Mouse (Mus musculus): ENCODE measurements around the gene Hsp90b1.
"Not testable (repeated sequence)": the region's sequence is repeated elsewhere in the genome, so short reads cannot be mapped to it uniquely, and the experiment has no call there.

The Hsp90b1 gene

DNA sequence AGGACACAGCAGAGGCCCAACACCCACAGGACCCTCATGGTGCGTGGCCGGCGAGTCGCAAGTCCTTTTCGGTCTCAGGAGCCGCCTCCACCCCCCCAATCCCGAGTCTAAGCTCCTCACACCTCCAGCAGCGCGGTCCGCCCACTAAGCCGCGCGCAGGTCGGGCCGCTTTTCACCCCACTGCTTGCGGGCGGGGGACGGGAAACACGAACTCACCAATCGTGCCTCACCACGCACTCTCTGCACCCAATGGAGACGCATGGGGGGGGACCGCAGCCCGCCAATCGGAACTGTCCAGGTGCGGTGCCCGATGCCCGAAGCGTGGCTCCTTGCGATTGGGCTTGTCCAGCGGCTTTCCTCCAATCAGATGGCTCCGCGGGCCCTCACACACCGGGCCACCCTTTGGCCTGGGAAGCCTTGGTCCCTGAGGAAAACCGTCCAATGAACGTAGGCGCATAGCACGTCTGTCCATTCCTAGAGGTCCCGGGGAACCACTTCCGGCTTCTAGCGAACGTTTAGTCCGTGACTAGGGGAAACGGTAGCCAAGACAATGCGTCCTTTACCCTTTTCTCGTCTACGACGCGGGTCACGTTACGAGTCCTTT lies at the start of gene Hsp90b1, which contains the start of gene Ttc41:
TSS of gene Hsp90b1 (minus strand) at position 192 of the 604 bp plus-strand sequence.
TSS of gene Ttc41 (plus strand) at position 494 of the 604 bp plus-strand sequence.
- DNase-seq (ENCODE audit: low read depth, low spot score), result peak; percentile 95

DNA sequence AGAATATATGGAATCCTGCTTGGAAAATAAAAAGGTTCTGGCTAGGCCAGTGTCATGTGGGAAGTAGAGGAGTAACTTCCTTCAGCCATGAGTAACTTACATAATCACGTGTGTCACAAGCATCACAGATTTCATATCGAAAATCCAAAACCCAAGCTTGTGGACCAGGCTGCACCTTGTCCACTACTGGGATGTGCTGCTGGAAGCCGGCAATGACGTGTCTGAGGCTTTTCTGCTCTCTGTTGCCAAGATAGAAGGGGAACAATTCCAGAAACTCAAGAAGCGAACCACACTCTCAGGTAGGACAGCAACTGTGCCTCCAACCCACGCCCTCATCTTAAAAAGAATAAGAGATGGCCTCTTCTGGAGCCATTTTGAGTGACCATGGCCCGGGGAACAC lies 39.0 kb upstream of the Hsp90b1 start:
- no peak for DNase-seq (ENCODE audit: low read depth, low spot score)

DNA sequence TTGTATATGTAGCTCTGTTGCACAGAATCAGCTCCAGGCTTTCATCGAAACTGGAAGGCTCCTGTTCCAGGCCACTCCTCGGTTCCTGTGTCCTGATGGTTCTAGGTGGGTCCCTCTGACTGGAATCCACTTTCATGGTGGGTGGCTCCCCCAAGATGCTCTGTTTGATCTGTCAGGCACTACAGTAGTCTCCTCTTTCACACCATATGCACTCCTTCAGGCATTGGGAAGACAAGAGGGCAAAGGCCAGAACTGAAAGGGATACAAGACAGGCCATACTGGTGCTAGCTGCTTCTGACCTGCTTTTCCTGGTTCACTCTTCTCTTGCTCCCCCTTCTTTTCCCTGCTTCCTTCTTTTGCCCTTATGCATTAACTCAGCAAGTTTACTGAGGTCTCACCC lies 37.6 kb upstream of the Hsp90b1 start:
- no peak for DNase-seq (ENCODE audit: low read depth, low spot score)

DNA sequence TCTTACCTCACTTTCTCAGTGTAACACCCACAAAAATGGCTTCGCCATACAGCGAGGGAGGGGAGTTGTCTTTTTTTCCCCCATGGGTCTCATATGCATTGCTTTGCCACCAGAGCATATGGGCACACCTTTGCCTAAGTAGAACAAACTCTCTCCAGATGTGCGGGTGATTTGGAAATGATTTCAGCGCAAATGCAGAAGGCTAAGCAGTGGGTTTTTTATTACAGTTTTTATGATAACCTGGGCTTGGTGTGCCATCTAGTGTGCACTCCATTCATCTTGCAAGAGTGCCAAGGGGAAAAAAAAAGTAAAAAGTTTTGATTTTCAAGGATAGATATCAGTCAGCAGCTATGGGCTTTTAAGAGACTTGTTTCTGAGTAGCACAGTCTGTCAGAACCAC lies 29.7 kb upstream of the Hsp90b1 start:
- no peak for DNase-seq (ENCODE audit: low read depth, low spot score)

DNA sequence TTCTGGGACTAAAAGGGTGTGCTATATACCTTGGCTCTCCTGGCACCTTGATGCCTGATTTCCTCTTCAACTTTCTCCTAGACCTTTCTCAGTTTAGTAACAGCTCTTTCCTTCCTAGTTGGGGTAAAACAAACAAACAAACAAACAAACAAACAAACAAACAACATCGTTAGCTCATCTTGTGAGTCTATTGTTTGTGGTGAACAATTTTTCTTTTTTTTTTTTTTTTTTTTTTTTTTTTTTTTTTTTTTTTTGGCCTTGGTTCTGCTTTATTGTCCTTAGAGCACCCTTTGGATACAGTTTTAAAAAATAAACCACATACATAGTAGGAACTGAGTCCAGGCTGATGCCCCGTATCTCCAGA lies 26.2 kb upstream of the Hsp90b1 start:
- DNase-seq (ENCODE audit: low read depth, low spot score), result no peak

DNA sequence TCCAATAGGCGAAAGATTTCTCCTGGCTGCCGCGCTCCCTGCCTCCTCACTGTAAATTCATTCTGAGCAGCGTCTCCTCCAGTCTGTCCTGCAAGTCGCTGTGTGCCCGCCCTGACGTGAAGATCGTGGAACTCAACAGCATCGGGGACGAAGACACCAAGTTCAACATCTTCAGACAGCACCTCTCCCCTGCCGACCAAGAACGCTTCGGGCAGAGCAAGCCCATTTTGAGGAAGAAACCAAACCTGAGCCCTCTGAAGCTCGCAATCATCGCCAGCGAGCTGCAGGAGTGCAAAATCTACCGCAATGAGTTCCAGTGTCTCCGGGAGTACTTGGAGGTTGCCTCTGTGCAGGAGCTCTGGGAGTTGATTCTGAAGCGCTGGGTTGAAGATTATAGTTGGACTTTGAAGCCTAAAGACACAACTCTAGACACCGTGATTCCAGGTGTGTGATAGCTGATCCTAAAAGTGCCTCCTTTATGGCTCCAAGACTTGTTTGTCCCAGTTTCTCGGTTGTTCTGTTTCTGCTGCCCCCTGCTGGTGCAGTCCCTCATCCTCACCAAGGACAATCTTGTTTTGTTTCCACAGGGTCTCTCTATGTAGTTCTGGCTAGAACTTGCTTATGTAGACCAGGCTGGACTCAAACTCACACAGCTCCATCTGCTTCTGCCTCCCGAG lies 25.7 kb upstream of the Hsp90b1 start:
- peak; percentile 48 for DNase-seq (ENCODE audit: low read depth, low spot score)

DNA sequence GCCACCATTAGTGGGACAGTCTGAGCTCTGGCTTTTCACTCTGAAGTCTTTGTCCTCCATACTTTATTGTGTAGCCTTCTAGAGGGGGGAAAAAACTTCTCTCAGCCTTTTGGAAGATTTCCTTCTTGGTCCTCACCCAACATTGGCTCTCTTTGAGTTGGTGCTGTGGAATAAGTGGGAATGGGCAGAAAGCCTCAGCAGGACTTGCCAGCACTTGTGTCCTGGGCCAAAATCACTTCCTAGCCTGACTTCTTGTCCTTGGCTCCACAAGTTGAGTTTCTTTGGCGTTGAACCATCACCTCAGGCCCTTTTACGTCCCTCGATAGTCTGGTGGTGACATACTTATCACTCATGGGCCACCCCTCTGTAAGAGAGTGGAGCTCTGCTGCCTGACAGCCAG lies 22.9 kb upstream of the Hsp90b1 start:
- no peak for DNase-seq (ENCODE audit: low read depth, low spot score)

DNA sequence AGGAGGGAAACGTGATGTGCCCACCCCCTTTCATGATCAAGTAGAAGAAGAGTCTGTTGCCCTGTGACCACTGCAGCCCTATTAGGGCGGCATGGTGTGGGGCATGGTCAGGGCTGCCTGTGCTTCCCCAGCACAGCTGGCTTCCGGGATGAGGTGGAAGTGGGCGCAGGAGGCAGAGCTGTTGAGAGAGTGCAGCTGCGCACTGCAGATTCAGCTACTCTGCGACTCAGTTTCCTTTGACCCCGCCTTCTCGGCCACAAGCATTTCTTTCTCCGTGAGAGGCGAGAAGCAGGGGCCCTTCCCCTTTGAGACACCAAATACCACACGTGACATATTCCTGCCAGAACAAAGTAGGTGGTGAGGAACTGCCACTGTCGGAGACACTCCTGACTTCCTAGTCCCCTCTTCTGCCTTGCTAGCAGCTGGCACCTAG lies 22.3 kb upstream of the Hsp90b1 start:
- DNase-seq (ENCODE audit: low read depth, low spot score), result no peak

DNA sequence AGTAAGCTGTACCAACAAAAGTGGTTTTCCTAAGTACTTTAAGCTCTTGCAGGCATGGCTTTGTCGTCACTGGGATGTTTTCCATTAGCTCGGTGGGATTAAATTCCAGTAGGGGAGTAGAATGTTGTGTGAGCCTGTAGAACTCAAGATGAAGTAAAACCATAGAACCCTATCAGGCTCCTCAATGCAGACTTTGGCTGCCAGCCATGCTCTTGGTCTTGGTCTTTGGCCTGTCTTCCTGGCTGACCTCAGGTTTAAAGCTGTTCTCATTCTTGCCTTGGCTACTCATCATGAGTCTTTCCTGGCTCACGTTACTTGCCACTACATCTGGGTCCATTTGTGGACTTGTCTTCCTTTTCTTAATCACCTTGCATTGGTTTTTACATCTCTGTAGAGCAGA lies 6.8 kb upstream of the Hsp90b1 start:
- no peak for DNase-seq (ENCODE audit: low read depth, low spot score)

DNA sequence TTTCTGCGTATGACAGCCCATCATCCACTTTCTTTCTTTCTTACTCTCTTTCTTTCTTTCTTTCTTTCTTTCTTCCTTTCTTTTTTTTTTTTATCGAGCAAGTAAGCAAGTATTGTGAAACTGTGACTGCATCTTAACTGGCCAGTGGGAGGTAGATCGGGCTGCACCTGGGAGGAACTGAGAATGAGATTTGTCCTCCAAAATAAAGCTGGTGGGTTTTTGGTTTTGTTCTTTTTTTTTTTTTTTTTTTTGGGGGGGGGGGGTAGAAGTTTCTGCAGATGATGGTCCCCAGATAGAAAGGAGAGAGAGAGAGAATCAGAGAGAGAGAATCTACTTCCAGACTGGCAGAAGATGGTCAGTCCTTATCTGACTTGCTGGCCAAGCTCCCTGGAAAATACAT lies 1.8 kb upstream of the Hsp90b1 start:
- DNase-seq (ENCODE audit: low read depth, low spot score), result no peak

DNA sequence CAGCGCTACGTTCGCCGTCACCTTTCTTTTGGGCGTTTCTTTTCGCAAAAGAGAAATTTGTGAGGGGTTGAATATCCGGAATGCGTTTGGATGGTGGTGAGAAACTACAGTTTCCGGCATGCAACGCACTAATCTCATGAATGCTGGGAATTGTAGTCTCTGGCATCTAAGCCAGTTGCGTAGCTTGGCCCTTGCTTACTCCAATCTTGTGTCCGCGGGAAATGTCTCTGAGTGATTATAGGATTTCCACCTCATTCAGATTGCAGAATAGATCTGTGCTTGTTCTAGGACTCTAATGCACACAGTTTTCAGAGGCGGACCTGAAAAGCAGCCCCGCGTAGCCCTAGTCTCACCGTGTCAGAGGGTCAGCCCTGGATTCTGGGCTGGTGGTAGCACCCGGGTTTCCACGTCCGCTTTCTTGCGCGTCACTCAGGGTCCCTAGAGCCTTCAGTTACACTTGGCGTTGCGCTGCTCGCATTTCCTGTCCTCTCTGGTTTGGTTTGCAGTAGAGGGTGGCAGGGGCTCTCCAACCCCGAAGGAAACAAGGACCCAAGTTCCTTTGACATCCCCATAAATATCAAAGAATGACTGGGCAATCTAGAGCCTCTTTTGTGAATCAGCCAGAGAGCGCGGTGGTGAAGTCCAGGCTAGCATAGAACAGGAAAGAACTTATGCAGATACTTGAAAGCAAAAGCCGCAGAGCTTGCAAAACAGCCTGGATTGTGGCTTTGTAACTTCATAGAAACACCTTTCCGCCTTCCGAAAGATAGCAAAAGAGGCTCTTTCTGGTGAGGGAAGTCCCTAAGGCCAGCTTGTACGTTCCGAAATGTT lies 828 bp upstream of the Hsp90b1 start:
- peak; percentile 88 for DNase-seq (ENCODE audit: low read depth, low spot score)

DNA sequence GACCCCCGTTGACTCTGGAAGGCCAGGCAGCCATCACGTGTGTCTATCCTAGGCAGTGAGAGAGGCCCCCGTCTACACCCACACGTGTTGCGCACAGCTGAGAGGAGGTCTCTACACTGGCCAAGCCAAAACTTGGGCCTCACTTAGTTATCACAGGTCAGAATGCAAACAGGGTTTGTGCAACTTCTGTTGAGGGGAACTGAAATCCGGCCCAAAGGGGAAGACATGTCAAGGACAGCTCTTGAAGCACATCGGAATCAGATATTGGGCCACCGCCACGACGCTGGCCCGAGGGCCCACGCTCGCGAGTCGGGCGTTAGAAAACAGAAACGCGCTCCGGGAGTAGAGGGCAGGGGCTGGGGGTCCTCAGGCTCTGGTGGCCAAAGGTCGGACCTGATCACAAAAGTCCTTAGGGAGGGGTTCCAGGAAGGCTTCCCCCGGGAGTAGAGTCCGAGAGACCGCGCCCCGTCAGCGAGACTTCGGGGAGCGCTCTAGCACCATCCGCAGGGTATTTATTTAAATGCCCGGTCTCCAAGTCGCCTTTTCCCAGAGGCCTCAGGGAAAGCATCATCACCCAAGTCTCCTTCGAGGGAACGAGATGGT lies 619 bp downstream of the Hsp90b1 start:
- peak; percentile 27 for DNase-seq (ENCODE audit: low read depth, low spot score)

DNA sequence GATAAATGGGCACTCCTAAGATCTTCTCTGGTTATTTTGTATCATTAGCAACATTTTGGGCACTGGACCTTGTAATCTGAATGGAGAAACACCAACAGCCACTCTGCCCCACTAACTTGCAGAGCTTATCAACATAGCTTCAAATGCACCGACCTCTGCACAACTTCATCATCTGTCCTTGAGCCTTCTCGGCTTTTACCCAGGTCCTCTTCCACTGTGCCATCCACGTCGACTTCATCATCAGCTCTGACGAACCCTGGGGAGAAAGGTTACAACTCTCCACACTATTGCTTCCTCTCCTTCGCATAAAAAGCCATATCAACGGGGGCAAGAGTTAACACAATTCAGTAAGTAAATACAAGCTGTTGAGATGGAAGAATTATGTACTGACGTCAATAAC lies 1.2 kb downstream of the Hsp90b1 start:
- no peak for DNase-seq (ENCODE audit: low read depth, low spot score)

DNA sequence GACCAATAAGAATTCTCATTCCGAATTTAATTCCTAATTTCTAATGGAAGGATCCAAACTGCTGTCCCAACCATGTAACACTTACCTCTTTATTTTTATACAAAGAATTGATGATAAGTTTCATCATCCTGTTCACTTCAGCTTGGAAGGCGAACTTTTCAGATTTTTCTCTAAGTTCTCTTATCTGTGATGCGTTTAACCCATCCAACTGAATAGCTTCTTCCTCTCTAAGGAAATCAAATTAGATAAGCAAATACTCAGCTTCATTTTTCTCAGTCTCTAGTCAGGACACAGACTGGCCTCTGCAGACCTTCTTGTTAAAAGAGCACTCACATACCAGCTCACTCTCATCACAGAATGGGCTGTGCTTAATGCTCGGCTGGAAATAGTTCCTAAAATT lies 1.9 kb downstream of the Hsp90b1 start:
- DNase-seq (ENCODE audit: low read depth, low spot score), result no peak

DNA sequence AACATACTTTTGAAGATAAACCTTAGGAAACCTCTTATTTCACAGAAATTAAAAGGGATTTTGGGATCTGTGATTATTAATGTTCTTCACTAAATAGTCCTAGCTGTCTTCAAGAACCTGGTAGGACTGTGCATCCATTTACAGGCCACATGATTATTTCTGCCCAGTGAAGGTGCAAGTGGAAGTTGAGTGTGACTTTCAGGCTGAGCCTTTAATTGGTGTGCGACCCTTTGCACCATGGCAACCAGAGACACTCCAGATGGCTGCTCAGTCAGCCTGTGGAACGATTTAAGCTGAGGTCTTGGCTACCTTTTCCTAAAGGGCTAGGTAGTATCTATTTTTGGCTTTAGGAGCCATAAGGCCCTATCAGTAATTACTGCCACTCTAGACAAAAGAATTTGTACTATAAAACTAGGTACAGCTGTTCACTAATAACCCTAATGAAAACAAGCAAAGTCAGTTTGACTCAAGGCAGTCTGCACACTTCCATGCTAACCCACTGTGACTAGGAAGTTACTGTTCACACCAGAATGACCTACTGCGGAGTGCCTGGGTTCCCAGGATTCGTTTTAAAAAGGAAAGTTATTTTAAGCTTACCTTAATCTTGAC lies 2.9 kb downstream of the Hsp90b1 start:
- DNase-seq (ENCODE audit: low read depth, low spot score), result no peak

DNA sequence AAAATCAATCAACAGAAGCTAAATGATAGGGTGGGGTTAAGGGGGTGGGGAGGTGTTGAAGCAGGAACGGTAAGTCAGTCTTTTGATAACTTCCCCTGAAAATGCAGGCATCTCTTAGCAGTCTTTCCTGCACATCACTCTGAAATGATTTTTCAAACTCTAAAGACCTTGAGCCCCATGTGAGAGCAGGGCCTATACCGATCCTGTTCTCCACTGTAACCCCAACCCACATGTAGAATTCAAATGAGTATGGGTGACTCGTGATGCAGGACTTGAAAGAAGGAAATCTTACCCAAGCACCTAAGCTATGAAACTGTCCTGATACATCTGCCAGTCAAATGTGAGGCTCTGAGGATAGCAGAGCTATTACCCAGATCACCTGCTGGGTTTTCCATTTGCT lies 4.3 kb downstream of the Hsp90b1 start:
- DNase-seq (ENCODE audit: low read depth, low spot score), result no peak

DNA sequence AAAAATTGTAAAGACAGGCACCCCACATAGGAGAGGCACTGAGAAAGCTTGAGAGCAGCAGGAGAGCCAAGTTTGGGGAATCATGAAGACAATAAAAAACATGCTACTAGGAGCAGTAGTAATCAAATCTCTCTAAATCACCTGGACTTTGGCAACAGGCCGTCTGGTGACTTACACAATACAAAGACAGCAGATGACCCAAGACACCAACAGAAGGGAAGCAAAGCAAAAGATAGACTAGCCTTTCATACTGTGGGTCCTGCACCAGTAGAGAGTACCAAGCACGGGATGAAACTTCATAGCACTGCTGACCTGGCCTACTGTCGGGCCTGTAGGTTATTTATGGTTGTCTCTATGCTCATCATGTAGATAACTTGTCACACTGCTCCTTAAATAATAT lies 5.1 kb downstream of the Hsp90b1 start:
- DNase-seq (ENCODE audit: low read depth, low spot score), result no peak

DNA sequence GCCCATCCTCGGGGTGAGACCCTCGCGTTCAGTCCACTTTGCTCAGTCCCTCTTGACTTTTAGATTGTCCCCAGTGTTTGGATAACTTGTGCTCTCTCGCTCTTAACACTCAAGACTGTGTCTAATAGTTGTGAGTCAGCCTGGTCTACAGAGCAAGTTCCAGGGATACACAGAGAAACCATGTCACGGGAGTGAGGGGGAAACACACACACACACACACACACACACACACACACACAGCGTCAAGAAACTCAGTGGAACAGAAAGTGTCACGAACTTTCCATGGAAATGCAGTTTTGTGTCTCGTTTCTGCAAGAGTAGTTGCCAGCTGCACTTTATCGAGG lies 19.3 kb downstream of the Hsp90b1 start:
- not testable (repeated sequence) for DNase-seq (ENCODE audit: low read depth, low spot score)

DNA sequence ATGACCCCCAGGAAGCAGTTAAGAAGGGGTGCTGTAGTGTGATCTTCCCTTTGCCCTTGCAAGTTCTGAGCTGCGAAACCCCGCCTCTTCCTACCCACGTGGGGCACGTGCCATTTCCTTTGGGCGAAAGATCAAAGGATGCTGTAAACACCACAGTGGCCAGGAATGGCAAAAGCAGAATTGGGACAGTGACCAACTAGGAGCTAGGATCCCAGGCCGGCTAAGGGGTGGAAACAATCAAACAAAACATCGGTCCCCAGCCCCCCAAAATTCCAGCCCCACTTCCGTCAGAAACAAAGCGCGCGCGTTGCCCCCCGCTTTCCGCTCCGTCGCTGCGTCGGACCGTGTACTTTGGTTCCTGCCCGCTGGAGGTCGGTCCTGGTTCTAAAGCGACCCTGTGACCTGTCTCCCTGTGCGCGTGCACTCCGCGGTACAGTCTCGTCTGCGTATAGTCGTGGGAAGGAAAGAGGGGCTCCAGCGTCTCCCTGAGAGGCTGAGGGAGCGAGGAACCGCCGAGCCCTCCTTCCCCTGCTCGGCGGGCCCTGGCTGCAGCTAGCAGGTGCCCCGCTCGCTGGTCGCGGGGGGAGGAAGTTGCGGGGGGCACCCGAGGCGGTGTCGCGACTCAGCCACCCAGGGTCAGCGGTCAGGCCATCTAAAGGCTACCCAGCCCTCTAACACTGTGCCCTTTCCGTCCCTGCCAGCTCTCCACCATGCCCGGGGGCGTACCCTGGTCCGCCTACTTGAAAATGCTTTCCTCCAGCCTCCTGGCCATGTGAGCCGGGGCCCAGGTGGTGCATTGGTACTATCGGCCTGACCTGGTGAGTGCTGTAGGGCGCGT lies 19.9 kb downstream of the Hsp90b1 start:
- not testable (repeated sequence) for DNase-seq (ENCODE audit: low read depth, low spot score)

DNA sequence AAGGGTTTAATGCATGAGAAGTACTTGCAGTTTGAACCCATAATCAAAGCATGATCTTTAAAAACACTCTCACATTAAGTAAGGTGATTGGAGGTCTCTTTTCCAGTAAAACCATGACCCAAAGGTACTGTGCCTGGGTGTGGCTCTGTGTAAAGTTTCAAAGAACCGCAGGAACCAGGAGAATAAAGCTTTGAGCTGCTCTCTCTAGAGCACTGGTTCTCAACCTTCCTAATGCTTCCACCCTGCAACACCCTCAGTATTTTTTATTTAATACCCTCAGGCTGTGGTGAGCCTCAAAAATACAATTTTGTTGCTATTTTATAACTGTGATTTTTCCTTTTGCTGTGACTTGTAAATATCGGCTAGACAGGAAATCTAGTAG lies 20.5 kb downstream of the Hsp90b1 start:
- not testable (repeated sequence) for DNase-seq (ENCODE audit: low read depth, low spot score)

DNA sequence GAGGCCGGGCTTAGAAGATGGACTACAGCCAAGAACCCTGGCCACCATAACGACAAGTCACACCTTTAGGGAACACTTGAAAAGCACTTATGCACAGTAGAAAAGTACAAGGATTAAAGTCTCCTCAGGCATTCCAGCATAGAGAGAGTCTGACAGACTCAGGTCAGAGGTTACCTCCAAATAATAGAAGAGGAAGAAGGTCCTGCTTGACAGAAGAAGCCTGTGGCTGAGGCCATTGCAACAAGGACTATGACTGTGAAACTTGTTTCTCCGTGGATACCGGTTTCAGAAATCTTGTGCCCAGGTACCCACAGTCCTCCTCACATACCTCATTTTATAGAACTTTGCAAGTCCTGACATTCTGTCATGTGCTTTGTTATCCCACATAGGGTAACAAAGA lies 34.8 kb downstream of the Hsp90b1 start:
- DNase-seq (ENCODE audit: low read depth, low spot score), result not testable (repeated sequence)
